Mouse (Mus musculus): ENCODE results near the gene Cypt1. TPM values are rescaled to one million over a fixed set of nuclear protein-coding genes. Genes with fewer than 3 reads are reported as not detected.

The Cypt1 gene
- not detected in 2 replicates for polyA plus RNA-seq (2015; fragmentation: Nextera tagmentation; extraction: Ambion mirVana)

GRCm38 (mm10) chrX:16522569-16522968 lies at the start of gene Cypt1:
Cypt1 (plus strand) TSS chrX:16522869.
- H3K4me2 ChIP-seq (replicated peaks; ENCODE audit: low read depth): no peak within 1 kb of the TSS
- TF ChIP-seq CTCF (IDR thresholded peaks at IDR 0.05; ENCODE audit: low read depth): no peak
- H3K9me3 ChIP-seq (ENCODE audit: control insufficient read depth): no peaks in the 10 kb centered on the region
- H3K4me3 ChIP-seq (ENCODE audit: low read depth, low read length): no peak within 1 kb of the TSS
- no peaks in the 10 kb centered on the region for H3K27me3 ChIP-seq (replicated peaks; ENCODE audit: control insufficient read depth, insufficient read depth, low read length)
- ATAC-seq: no peak
- 87% methylated on average over 3 of the region's 3 CpGs for WGBS
- no peak within 1 kb of the TSS for H3K27ac ChIP-seq (ENCODE audit: low read depth, low read length)
- no peak within 1 kb of the TSS for H3K9ac ChIP-seq (ENCODE audit: low read depth, low read length)
- H3K4me1 ChIP-seq (replicated peaks; ENCODE audit: control insufficient read depth, insufficient read depth, low read length): no peaks in the 10 kb centered on the region
- H3K36me3 ChIP-seq (ENCODE audit: control insufficient read depth, insufficient read depth): no peaks in the 10 kb centered on the region

DNA sequence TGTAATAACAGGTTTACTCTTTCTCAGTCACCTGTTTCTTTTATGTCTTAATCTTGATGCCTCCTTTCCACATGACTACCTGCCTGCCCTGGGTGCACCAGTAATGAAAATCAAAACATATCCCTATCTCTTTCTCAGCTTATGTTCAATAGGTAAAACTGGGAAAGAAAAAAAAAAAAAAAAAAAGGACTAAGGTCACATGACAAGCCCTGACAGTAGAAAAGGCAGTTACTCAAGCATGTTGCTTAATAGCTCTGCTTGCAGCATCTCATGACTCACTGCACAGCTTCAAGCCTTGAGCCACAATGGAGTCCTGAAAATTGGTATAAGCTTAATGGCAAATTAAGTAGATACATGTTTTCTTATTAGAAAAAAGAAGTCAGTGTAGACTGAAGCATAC lies 24.1 kb downstream of the Cypt1 start:
- H3K4me1 ChIP-seq (replicated peaks; ENCODE audit: control insufficient read depth, insufficient read depth, low read length): no peaks in the 10 kb centered on the region
- no peak for TF ChIP-seq CTCF (IDR thresholded peaks at IDR 0.05; ENCODE audit: low read depth)
- no peak for ATAC-seq
- no peaks in the 10 kb centered on the region for H3K36me3 ChIP-seq (ENCODE audit: control insufficient read depth, insufficient read depth)
- no peak overlapping the region for H3K4me2 ChIP-seq (replicated peaks; ENCODE audit: low read depth)
- H3K4me3 ChIP-seq (ENCODE audit: low read depth, low read length): no peak overlapping the region
- H3K27me3 ChIP-seq (replicated peaks; ENCODE audit: control insufficient read depth, insufficient read depth, low read length): 0 out of 2 replicates have a peak, but pooled peaks cover 1% of the 10 kb centered on the region
- H3K9ac ChIP-seq (ENCODE audit: low read depth, low read length): no peak overlapping the region
- no peaks in the 10 kb centered on the region for H3K9me3 ChIP-seq (ENCODE audit: control insufficient read depth)
- H3K27ac ChIP-seq (ENCODE audit: low read depth, low read length): no peak overlapping the region

DNA sequence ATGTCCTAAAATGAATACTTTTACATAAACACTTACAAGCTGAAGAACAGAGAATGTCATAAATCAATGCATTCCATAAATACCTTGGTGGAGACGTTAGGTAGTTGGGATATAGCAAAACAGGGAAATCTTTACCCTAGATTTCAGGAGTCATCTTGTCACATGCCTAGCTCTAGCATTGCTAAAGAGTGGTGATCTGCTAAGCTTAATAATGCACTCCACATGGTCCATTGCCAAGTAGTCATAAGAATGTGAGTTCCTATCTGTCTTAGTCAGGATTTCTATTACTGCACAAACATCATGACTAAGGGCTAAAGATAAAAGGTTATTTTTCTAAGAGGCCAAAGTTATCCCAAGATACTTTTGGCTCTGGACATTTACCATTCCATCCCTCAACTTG lies 34.4 kb downstream of the Cypt1 start:
- peaks cover 1% of the 10 kb centered on the region; the same call in 1 of the 2 replicates for H3K27me3 ChIP-seq (replicated peaks; ENCODE audit: control insufficient read depth, insufficient read depth, low read length)
- no peak overlapping the region for H3K4me2 ChIP-seq (replicated peaks; ENCODE audit: low read depth)
- H3K9me3 ChIP-seq (ENCODE audit: control insufficient read depth): no peaks in the 10 kb centered on the region
- TF ChIP-seq CTCF (IDR thresholded peaks at IDR 0.05; ENCODE audit: low read depth): no peak
- 26% methylated on average over 1 of the region's 1 CpGs for WGBS
- no peak overlapping the region for H3K9ac ChIP-seq (ENCODE audit: low read depth, low read length)
- H3K27ac ChIP-seq (ENCODE audit: low read depth, low read length): no peak overlapping the region
- no peaks in the 10 kb centered on the region for H3K36me3 ChIP-seq (ENCODE audit: control insufficient read depth, insufficient read depth)
- H3K4me1 ChIP-seq (replicated peaks; ENCODE audit: control insufficient read depth, insufficient read depth, low read length): no peaks in the 10 kb centered on the region
- no peak overlapping the region for H3K4me3 ChIP-seq (ENCODE audit: low read depth, low read length)
- ATAC-seq: no peak

DNA sequence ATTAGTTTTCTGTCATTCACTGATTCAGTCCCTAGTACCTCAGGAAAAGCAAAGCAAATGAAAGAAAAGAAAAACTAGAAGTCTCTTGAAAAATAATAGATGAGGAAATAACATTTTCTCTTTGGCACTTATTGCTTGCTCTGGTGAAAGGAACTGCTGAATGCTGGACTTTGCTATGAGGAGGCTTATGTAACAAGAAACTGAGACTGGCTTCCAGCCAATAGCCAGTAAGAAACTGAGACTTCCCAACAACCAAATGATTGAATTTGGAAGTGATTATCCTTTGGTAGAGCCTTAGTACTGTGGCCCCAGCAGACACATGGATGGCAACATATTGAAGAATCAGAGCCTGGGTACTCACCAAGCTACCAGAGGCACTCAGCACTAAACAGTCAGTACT lies 35.8 kb downstream of the Cypt1 start:
- Histone ChIP-seq H3K36me3 (ENCODE audit: control insufficient read depth, insufficient read depth) (no peaks in the 10 kb centered on the region), H3K9me3 (ENCODE audit: control insufficient read depth) (no peaks in the 10 kb centered on the region), H3K4me3 (ENCODE audit: low read depth, low read length) (no peak overlapping the region), H3K27me3 (replicated peaks; ENCODE audit: control insufficient read depth, insufficient read depth, low read length) (no peaks in the 10 kb centered on the region), H3K4me1 (replicated peaks; ENCODE audit: control insufficient read depth, insufficient read depth, low read length) (no peaks in the 10 kb centered on the region; the same call in 1 of the 2 replicates), H3K4me2 (replicated peaks; ENCODE audit: low read depth) (no peak overlapping the region), H3K27ac (ENCODE audit: low read depth, low read length) (no peak overlapping the region), H3K9ac (ENCODE audit: low read depth, low read length) (no peak overlapping the region)
- ATAC-seq: no peak
- TF ChIP-seq CTCF (IDR thresholded peaks at IDR 0.05; ENCODE audit: low read depth): no peak

Other genes with a start within 250 kb of the Cypt1 start
- gene Maoa, start 96.8 kb downstream of the Cypt1 start, polyA plus RNA-seq (2015; fragmentation: Nextera tagmentation; extraction: Ambion mirVana): 6.3 and 6.5 TPM in 2 replicates